Mouse (Mus musculus): Measurements from ENCODE around the gene Gm8978. TPM values are rescaled to one million over a fixed set of nuclear protein-coding genes. Genes with fewer than 3 reads are reported as not detected.
A peak's percentile ranks its signal among the peaks of the same experiment; 100 is the strongest.
"Not testable (repeated sequence)": the region's sequence is repeated elsewhere in the genome, so short reads cannot be mapped to it uniquely, and the experiment has no call there.

Gm8978 gene
- not detected in 2 replicates for polyA plus RNA-seq (2015; fragmentation: Nextera tagmentation; extraction: Ambion mirVana)

DNA sequence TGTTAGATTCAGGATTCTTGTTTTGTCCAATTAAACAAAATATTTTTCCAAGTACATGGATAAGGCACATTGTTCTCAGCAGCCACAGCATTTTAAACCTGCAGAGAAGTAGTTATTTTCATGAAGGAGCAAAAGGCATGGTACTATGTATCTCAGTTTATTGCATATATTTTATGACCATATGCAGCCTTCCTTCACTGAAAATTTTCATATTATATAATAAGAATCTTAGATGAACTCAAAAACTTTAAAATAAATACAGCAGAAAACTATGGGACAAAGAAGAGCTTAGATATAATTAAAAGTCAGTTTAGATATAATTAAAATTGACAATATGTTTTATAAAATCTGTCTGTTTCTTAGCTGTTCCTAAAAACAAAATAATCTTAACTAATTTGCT, at the start of gene Gm8978:
Gm8978 (minus strand) TSS at position 101 of the 400 bp plus-strand sequence.
- not testable (repeated sequence) for ATAC-seq (ENCODE audit: low FRiP score, low read depth); H3K27ac ChIP-seq (replicated peaks); H3K4me3 ChIP-seq; H3K4me2 ChIP-seq; H3K36me3 ChIP-seq; H3K4me1 ChIP-seq (replicated peaks); H3K9me3 ChIP-seq; H3K9ac ChIP-seq; H3K27me3 ChIP-seq

DNA sequence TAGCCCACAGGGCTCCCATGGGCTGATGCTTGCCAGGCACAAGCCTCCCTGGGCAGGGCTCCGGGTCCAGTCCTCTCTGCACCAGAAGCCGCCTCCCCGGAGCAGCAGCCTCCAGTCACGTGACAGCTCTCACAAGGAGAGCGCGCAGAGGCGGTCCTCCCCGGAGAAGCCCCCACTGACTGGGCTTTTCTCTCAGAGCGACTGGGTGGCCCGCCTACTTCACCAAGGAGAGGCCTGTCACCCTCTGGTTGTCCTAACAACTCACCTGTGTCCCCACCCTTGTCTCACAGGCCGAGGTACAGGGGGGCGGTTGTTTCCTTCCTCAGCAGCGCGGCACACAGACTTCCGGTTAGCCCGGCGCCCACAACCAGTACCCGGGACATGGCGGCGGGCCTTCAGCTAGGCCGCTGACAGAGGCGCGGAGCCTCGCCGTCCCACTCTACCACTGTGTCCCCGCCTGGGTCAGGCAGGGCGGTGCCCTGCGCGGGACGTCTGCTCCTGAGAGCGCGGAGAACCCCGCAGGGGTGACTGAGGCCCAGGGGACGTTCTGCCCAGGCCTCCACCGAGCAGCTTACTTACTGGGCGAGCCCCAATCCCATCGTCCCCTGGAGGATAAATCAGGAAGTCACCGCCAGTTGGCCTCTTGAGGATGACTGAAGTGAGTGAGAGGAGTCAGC, 35.3 kb downstream of the Gm8978 start:
- H3K36me3 ChIP-seq; H3K9me3 ChIP-seq; H3K27me3 ChIP-seq; H3K4me1 ChIP-seq (replicated peaks): not testable (repeated sequence)
- ATAC-seq (ENCODE audit: low FRiP score, low read depth): peak; percentile 99
- Histone ChIP-seq H3K27ac (replicated peaks) (peak overlapping the region; percentile 59; the same call in 1 of the 2 replicates), H3K4me2 (peak overlapping the region; percentile 71), H3K9ac (peak overlapping the region; percentile 42), H3K4me3 (peak overlapping the region; percentile 48)
- 0% methylated on average over 11 of the region's 38 CpGs for WGBS

DNA sequence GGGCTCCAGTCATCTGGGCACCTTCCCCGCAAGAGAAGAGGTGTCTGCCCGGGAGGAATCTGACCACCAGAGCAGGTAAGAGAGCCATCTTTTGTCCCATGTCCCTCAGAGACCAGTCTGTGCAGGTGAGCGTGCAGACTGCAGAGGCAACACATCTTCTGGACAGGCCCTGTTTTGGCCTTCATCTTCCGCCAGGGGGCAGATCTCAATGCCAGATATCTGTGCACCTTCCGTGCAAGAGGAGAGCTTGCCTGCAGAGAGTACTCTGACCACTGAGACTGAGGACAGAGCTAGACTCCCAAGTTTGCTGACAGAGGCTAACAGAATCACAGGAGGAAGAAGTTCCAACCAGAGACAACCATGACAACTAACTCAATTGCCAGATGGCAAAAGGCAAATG, 56.5 kb downstream of the Gm8978 start:
- ATAC-seq (ENCODE audit: low FRiP score, low read depth); H3K9ac ChIP-seq; H3K4me3 ChIP-seq; H3K27me3 ChIP-seq; H3K4me2 ChIP-seq; H3K36me3 ChIP-seq; H3K27ac ChIP-seq (replicated peaks); H3K4me1 ChIP-seq (replicated peaks); H3K9me3 ChIP-seq: not testable (repeated sequence)
- WGBS: 88% methylated on average over 5 of the region's 5 CpGs

Small RNA genes lying within 50 kb of the gene (microRNA-seq; reads per million reads assigned to microRNA genes)
- not detected for gene Gm27440

Other genes with a start within 250 kb of the Gm8978 start
- gene Rnls, start 233.0 kb downstream of the Gm8978 start, polyA plus RNA-seq (2015; fragmentation: Nextera tagmentation; extraction: Ambion mirVana): 8.8 and 9.7 TPM in 2 replicates
- not detected in 2 replicates for gene Lipo4, start 107.5 kb downstream of the Gm8978 start, polyA plus RNA-seq (2015; fragmentation: Nextera tagmentation; extraction: Ambion mirVana)
- gene Lipo2, start 126.1 kb upstream of the Gm8978 start, polyA plus RNA-seq (2015; fragmentation: Nextera tagmentation; extraction: Ambion mirVana): 0.50 and 0.53 TPM in 2 replicates
- gene Lipo3, start 136.7 kb upstream of the Gm8978 start, polyA plus RNA-seq (2015; fragmentation: Nextera tagmentation; extraction: Ambion mirVana): 11.6 and 13.0 TPM in 2 replicates
- gene Lipo1, start 162.2 kb upstream of the Gm8978 start, polyA plus RNA-seq (2015; fragmentation: Nextera tagmentation; extraction: Ambion mirVana): 0.07 TPM in 1 of 2 replicates, not detected in the other

Data from hindbrain, embryonic 15.5 days (tissue).